Mouse (Mus musculus) forebrain, embryonic 11.5 days (tissue): ENCODE measurements around the gene Kcnk16. TPM values are rescaled to one million over a fixed set of nuclear protein-coding genes. Genes with fewer than 3 reads are reported as not detected.

Experiments used
- ATAC-seq: fragments of 200-750 bp; cut with Nextera tagmentation; replicated peaks from 2 replicates; pipeline ENCODE4 v1.8.0; 2017; ENCODE audit warnings: moderate TSS enrichment; ENCODE audit not compliant: low FRiP score
- DNase-seq: peaks from one replicate; pipeline ENCODE4 v3.0.0-alpha.2; 2017; ENCODE audit warnings: low spot score
- H3K27ac ChIP-seq: fragments of 300-500 bp; sonication (generic); 2 replicates; pipeline ENCODE4 v1.5.1; 2014; ENCODE audit warnings: low read depth, low read length
- H3K27me3 ChIP-seq: fragments of 300-500 bp; sonication (generic); 2 replicates; pipeline ENCODE4 v1.6.1; 2014; ENCODE audit warnings: mild to moderate bottlenecking, low read length, mixed read lengths; ENCODE audit not compliant: control insufficient read depth, insufficient read depth
- H3K36me3 ChIP-seq: fragments of 300-500 bp; sonication (generic); 2 replicates; pipeline ENCODE4 v1.6.1; 2014; ENCODE audit warnings: mild to moderate bottlenecking, low read length, moderate library complexity, mixed read lengths; ENCODE audit not compliant: control insufficient read depth, insufficient read depth
- H3K4me1 ChIP-seq: fragments of 300-500 bp; sonication (generic); replicated peaks from 2 replicates; pipeline ENCODE4 v1.6.1; 2014; ENCODE audit warnings: low read length, mixed read lengths; ENCODE audit not compliant: control insufficient read depth, insufficient read depth
- H3K4me2 ChIP-seq: fragments of 300-500 bp; sonication (generic); 2 replicates; pipeline ENCODE4 v1.6.1; 2014; ENCODE audit warnings: low read depth, mild to moderate bottlenecking, low read length, moderate library complexity, mixed read lengths; ENCODE audit not compliant: severe bottlenecking
- H3K4me3 ChIP-seq: fragments of 300-500 bp; sonication (generic); 2 replicates; pipeline ENCODE4 v1.5.1; 2014; ENCODE audit warnings: low read depth, low read length
- H3K9ac ChIP-seq: fragments of 300-500 bp; sonication (generic); 2 replicates; pipeline ENCODE4 v1.6.1; 2014; ENCODE audit warnings: low read length
- H3K9me3 ChIP-seq: fragments of 300-500 bp; sonication (generic); 2 replicates; pipeline ENCODE4 v1.6.1; 2016; ENCODE audit warnings: low read length, mixed read lengths; ENCODE audit not compliant: control insufficient read depth
- WGBS: fragments of 180-500 bp; shearing (Covaris S2); extraction: QIAGEN DNeasy Blood & Tissue Kit; methylation state at CpG from one replicate; pipeline ENCODE4 v1.1.7; 2014; 5-methylcytosine and 5-hydroxymethylcytosine counted together
- polyA plus RNA-seq: library from polyadenylated mRNA; unstranded; fragments of >200 nt; fragmentation: Nextera tagmentation; extraction: Ambion mirVana; gene quantifications from 2 replicates; pipeline ENCODE4 v1.2.1, GENCODE M21; 2014

Gene Kcnk16
- polyA plus RNA-seq, 1 experiment from 2014 or later, result not detected

GRCm38 (mm10) chr14:20216561-20217298, 52.3 kb downstream of the Kcnk16 start:
- H3K27ac ChIP-seq, result no peak overlapping the region
- DNase-seq, result no peak
- no peak overlapping the region for H3K9ac ChIP-seq

GRCm38 (mm10) chr14:20215826-20216225, 53.2 kb downstream of the Kcnk16 start:
- no peak overlapping the region for H3K4me3 ChIP-seq
- H3K9me3 ChIP-seq, result no peaks in the 10 kb centered on the region
- H3K36me3 ChIP-seq, result no peaks in the 10 kb centered on the region
- peaks cover 2% of the 10 kb centered on the region; the same call in 1 of the 2 replicates for H3K4me1 ChIP-seq
- no peak overlapping the region for H3K27ac ChIP-seq
- H3K9ac ChIP-seq, result no peak overlapping the region
- H3K4me2 ChIP-seq, result no peak overlapping the region
- DNase-seq, result no peak
- ATAC-seq, result no peak
- 81% methylated on average over 5 of the region's 5 CpGs for WGBS
- no peaks in the 10 kb centered on the region for H3K27me3 ChIP-seq

More at GRCm38 (mm10) chr14:20216561-20217298, 52.3 kb downstream of the Kcnk16 start:
- H3K27me3 ChIP-seq, result no peaks in the 10 kb centered on the region
- H3K4me3 ChIP-seq, result no peak overlapping the region
- H3K36me3 ChIP-seq, result no peaks in the 10 kb centered on the region
- 83% methylated on average over 7 of the region's 7 CpGs for WGBS
- peaks cover 4% of the 10 kb centered on the region for H3K4me1 ChIP-seq
- H3K4me2 ChIP-seq, result no peak overlapping the region
- H3K9me3 ChIP-seq, result no peaks in the 10 kb centered on the region
- ATAC-seq, result 0 out of 2 replicates have a peak, but pooled peaks have one; percentile 11

GRCm38 (mm10) chr14:20214125-20214524, 54.9 kb downstream of the Kcnk16 start:
- Histone ChIP-seq H3K9me3 (no peaks in the 10 kb centered on the region), H3K27me3 (no peaks in the 10 kb centered on the region), H3K4me1 (peaks cover 2% of the 10 kb centered on the region; the same call in 1 of the 2 replicates), H3K4me3 (no peak overlapping the region), H3K9ac (no peak overlapping the region), H3K27ac (no peak overlapping the region), H3K4me2 (no peak overlapping the region), H3K36me3 (no peaks in the 10 kb centered on the region)
- ATAC-seq (no peak), DNase-seq (no peak)
- WGBS, result 92% methylated on average over 7 of the region's 7 CpGs

- Histone ChIP-seq H3K9me3 (no peaks in the 10 kb centered on the region), H3K27ac (no peak overlapping the region), H3K4me1 (peaks cover 3% of the 10 kb centered on the region), H3K27me3 (no peaks in the 10 kb centered on the region), H3K4me3 (no peak overlapping the region), H3K4me2 (no peak overlapping the region), H3K9ac (no peak overlapping the region), H3K36me3 (no peaks in the 10 kb centered on the region)
- ATAC-seq (peak; percentile 36), DNase-seq (no peak)
- 47% methylated on average over 9 of the region's 9 CpGs for WGBS
These were observed 57.0 kb downstream of the Kcnk16 start for GRCm38 (mm10) chr14:20211754-20212601.

Other genes starting within 250 kb of the Kcnk16 start
- gene Saysd1, start 130.7 kb downstream of the Kcnk16 start, polyA plus RNA-seq, result 11.6 and 11.7 TPM in 2 replicates
- 14.9 and 15.4 TPM in 2 replicates for gene Kcnk5, start 87.4 kb downstream of the Kcnk16 start, polyA plus RNA-seq
- gene Nudt13, start 25.5 kb upstream of the Kcnk16 start, polyA plus RNA-seq, result 8.5 and 12.6 TPM in 2 replicates
- 77.9 and 78.5 TPM in 2 replicates for gene Ecd, start 78.9 kb upstream of the Kcnk16 start, polyA plus RNA-seq
- 59.5 and 60.8 TPM in 2 replicates for gene Fam149b, start 79.0 kb upstream of the Kcnk16 start, polyA plus RNA-seq
- gene Dnajc9, start 119.7 kb upstream of the Kcnk16 start, polyA plus RNA-seq, result 317 and 327 TPM in 2 replicates
- 69.7 and 75.5 TPM in 2 replicates for gene Mrps16, start 124.4 kb upstream of the Kcnk16 start, polyA plus RNA-seq
- gene Cfap70, start 183.0 kb upstream of the Kcnk16 start, polyA plus RNA-seq, result 0.24 and 0.64 TPM in 2 replicates
- 12.8 and 14.6 TPM in 2 replicates for gene Anxa7, start 210.9 kb upstream of the Kcnk16 start, polyA plus RNA-seq
- 1.1 and 1.4 TPM in 2 replicates for gene Mss51, start 227.7 kb upstream of the Kcnk16 start, polyA plus RNA-seq